Mouse (Mus musculus): ENCODE data around the gene 1110012L19Rik. TPM values are rescaled to one million over a fixed set of nuclear protein-coding genes. Genes with fewer than 3 reads are reported as not detected.
"Not testable (repeated sequence)": the region's sequence is repeated elsewhere in the genome, so short reads cannot be mapped to it uniquely, and the experiment has no call there.

1110012L19Rik gene
- polyA plus RNA-seq, 1 experiment, result 1.4 TPM

GRCm38 (mm10) chrX:70384917-70385275 lies 781 bp upstream of the 1110012L19Rik start:
- peaks cover 3% of the 10 kb centered on the region; the same call in 1 of the 2 replicates for H3K4me1 ChIP-seq (ENCODE audit: control insufficient read depth, insufficient read depth, low read length)
- H3K4me3 ChIP-seq (ENCODE audit: control insufficient read depth, low read depth, low read length), result peak overlapping the region; percentile 43
- H3K27me3 ChIP-seq (ENCODE audit: control insufficient read depth, insufficient read depth, low read length), result no peaks in the 10 kb centered on the region
- no peaks in the 10 kb centered on the region for H3K36me3 ChIP-seq (ENCODE audit: control insufficient read depth, insufficient read depth, low read length)
- 0 out of 2 replicates have a peak overlapping the region, but pooled peaks have one; percentile 13 for H3K27ac ChIP-seq (ENCODE audit: control insufficient read depth, insufficient read depth, low read depth, low read length)
- no peak for TF ChIP-seq POLR2A (IDR thresholded peaks at IDR 0.05; ENCODE audit: control insufficient read depth, low read depth, low read length)
- no peak for TF ChIP-seq CTCF (IDR thresholded peaks at IDR 0.05; ENCODE audit: control insufficient read depth, insufficient read depth, insufficient replicate concordance, low read depth, low read length)

DNA sequence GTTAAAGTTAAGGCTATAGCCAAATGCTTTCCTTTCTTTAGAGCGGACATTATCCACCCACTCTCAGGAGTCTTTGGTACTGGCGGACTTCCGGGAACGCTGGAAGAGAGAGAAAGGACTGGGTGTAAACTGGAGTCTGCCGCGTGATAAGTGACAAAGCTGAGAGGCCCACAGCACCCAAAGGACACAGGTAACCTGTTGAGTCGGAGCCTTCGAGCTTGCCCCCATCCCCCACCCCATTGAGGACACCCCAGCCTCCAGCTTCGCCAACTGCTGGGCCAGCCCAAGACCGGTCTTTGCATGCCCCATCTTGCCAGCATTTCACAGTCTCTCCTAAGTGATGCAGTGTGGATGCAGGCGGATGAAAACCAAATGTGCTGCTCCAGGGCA lies 280 bp downstream of the 1110012L19Rik start:
- no peaks in the 10 kb centered on the region for H3K27me3 ChIP-seq (ENCODE audit: control insufficient read depth, insufficient read depth, low read length)
- no peaks in the 10 kb centered on the region for H3K36me3 ChIP-seq (ENCODE audit: control insufficient read depth, insufficient read depth, low read length)
- H3K27ac ChIP-seq (ENCODE audit: control insufficient read depth, insufficient read depth, low read depth, low read length), result peak overlapping the region; percentile 57; the same call in 1 of the 2 replicates
- H3K4me3 ChIP-seq (ENCODE audit: control insufficient read depth, low read depth, low read length), result peak overlapping the region; percentile 43
- TF ChIP-seq CTCF (IDR thresholded peaks at IDR 0.05; ENCODE audit: control insufficient read depth, insufficient read depth, insufficient replicate concordance, low read depth, low read length) (no peak), POLR2A (IDR thresholded peaks at IDR 0.05; ENCODE audit: control insufficient read depth, low read depth, low read length) (no peak)
- peaks cover 3% of the 10 kb centered on the region; the same call in 1 of the 2 replicates for H3K4me1 ChIP-seq (ENCODE audit: control insufficient read depth, insufficient read depth, low read length)

DNA sequence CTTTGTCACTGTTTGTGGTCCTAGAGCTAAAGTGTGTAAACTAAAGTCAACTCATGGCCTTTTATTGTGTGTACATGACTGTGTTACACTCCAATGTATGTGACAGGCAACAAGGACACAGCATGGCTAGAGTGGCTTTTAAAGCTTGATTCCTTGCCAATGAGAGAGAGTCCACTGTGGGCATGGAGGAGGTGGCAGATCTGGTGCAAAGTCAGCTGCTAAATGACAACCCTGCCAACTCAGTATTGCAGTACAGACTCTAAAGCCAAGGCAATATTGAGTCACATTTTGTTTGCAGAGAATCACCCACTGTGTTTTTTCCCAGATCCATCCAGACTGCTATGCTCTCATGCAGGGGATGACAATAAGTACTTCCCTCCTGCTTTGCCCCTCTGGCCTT lies 7.0 kb downstream of the 1110012L19Rik start:
- H3K4me1 ChIP-seq (ENCODE audit: control insufficient read depth, insufficient read depth, low read length); H3K27me3 ChIP-seq (ENCODE audit: control insufficient read depth, insufficient read depth, low read length); H3K4me3 ChIP-seq (ENCODE audit: control insufficient read depth, low read depth, low read length); H3K27ac ChIP-seq (ENCODE audit: control insufficient read depth, insufficient read depth, low read depth, low read length); H3K36me3 ChIP-seq (ENCODE audit: control insufficient read depth, insufficient read depth, low read length): not testable (repeated sequence)

DNA sequence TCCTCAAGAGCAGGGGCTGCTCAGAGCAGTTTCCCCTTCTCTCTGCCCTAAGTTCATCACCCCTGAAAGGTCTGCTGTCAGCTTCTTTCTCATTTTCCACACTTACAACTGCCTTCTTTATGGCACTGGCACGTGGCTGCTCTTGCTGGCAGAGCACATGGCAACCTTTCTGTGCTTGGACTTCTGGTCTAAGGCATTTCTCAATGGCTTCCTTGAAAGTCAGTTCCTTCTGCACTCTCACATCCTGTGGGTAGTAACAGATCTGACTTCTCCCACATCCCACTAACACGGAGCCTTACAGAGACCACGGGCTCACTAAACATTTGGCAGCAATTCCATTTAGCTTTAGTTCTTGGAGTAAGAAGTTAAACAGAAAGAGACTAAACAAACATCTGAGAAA lies 39.8 kb downstream of the 1110012L19Rik start:
- H3K36me3 ChIP-seq (ENCODE audit: control insufficient read depth, insufficient read depth, low read length); H3K4me3 ChIP-seq (ENCODE audit: control insufficient read depth, low read depth, low read length); H3K4me1 ChIP-seq (ENCODE audit: control insufficient read depth, insufficient read depth, low read length); H3K27ac ChIP-seq (ENCODE audit: control insufficient read depth, insufficient read depth, low read depth, low read length); H3K27me3 ChIP-seq (ENCODE audit: control insufficient read depth, insufficient read depth, low read length): not testable (repeated sequence)

Other genes with a start within 250 kb of the 1110012L19Rik start
- 2.9 and 3.4 TPM in 2 replicates for gene Ids, start 20.8 kb upstream of the 1110012L19Rik start, polyA plus RNA-seq (2012; rRNA removed)
- gene Tmem185a, start 91.3 kb downstream of the 1110012L19Rik start, polyA plus RNA-seq (2012; rRNA removed), result 19.0 and 28.6 TPM in 2 replicates